Mouse (Mus musculus) cerebral cortex, adult 2 months (tissue): ENCODE measurements around the gene Foxa3.

Experiments used
- WGBS: fragments of 180-500 bp; shearing (Covaris S2); methylation state at CpG from one replicate; pipeline ENCODE4 v1.1.7; 2018; 5-methylcytosine and 5-hydroxymethylcytosine counted together

Gene Foxa3

GRCm38 (mm10) chr7:19024581-19025255 lies 1.4 kb upstream of the Foxa3 start:
- WGBS, result 1% methylated on average over 31 of the region's 36 CpGs

GRCm38 (mm10) chr7:19024096-19024506 lies 763 bp upstream of the Foxa3 start, which contains the start of gene Sympk:
Sympk (plus strand) TSS chr7:19024377.
- 2% methylated on average over 49 of the region's 50 CpGs for WGBS

GRCm38 (mm10) chr7:19022189-19022958 lies 964 bp downstream of the Foxa3 start:
- 58% methylated on average over 18 of the region's 18 CpGs for WGBS

GRCm38 (mm10) chr7:19021048-19021447 lies 2.3 kb downstream of the Foxa3 start:
- WGBS, result 26% methylated on average over 8 of the region's 8 CpGs

- WGBS, result 92% methylated on average over 7 of the region's 7 CpGs
These were observed 5.4 kb downstream of the Foxa3 start for GRCm38 (mm10) chr7:19017909-19018308.

GRCm38 (mm10) chr7:19016042-19016441 lies 7.3 kb downstream of the Foxa3 start:
- 87% methylated on average over 4 of the region's 4 CpGs for WGBS

- 77% methylated on average over 15 of the region's 15 CpGs for WGBS
These were observed 8.9 kb downstream of the Foxa3 start for GRCm38 (mm10) chr7:19014452-19014851.

- 66% methylated on average over 2 of the region's 2 CpGs for WGBS
These were observed 10.5 kb downstream of the Foxa3 start for GRCm38 (mm10) chr7:19012882-19013281.

GRCm38 (mm10) chr7:19012025-19012621 lies 11.2 kb downstream of the Foxa3 start:
- WGBS, result 8% methylated on average over 31 of the region's 31 CpGs

GRCm38 (mm10) chr7:19010581-19010980 lies 12.8 kb downstream of the Foxa3 start:
- WGBS, result 82% methylated on average over 7 of the region's 7 CpGs

- 82% methylated on average over 13 of the region's 13 CpGs for WGBS
These were observed 16.0 kb downstream of the Foxa3 start for GRCm38 (mm10) chr7:19007026-19007977.

GRCm38 (mm10) chr7:19006476-19006875 lies 16.9 kb downstream of the Foxa3 start:
- WGBS, result 5% methylated on average over 12 of the region's 12 CpGs

- WGBS, result 78% methylated on average over 34 of the region's 34 CpGs
These were observed 17.8 kb downstream of the Foxa3 start for GRCm38 (mm10) chr7:19005417-19006121.

GRCm38 (mm10) chr7:19004631-19005079 lies 18.7 kb downstream of the Foxa3 start:
- WGBS, result 5% methylated on average over 34 of the region's 34 CpGs

GRCm38 (mm10) chr7:19003902-19004630 lies 19.3 kb downstream of the Foxa3 start, which contains the start of gene Irf2bp1:
Irf2bp1 (plus strand) TSS chr7:19004044.
- under 1% methylated on average over 90 of the region's 90 CpGs for WGBS

- under 1% methylated on average over 17 of the region's 17 CpGs for WGBS
These were observed 20.4 kb downstream of the Foxa3 start for GRCm38 (mm10) chr7:19002848-19003498.

GRCm38 (mm10) chr7:19002115-19002514 lies 21.2 kb downstream of the Foxa3 start:
- WGBS, result 15% methylated on average over 4 of the region's 4 CpGs

GRCm38 (mm10) chr7:19001807-19002085 lies 21.6 kb downstream of the Foxa3 start:
- 72% methylated on average over 3 of the region's 3 CpGs for WGBS

- WGBS, result 53% methylated on average over 18 of the region's 18 CpGs
These were observed 22.1 kb downstream of the Foxa3 start for GRCm38 (mm10) chr7:19001066-19001806.
